Mouse (Mus musculus) testis, adult 2 months (tissue): ENCODE measurements around the gene Dennd2c.
A peak's percentile ranks its signal among the peaks of the same experiment; 100 is the strongest.

ENCODE experiments used
- CTCF ChIP-seq: fragments of 200-500 bp; IDR thresholded peaks from 2 replicates; pipeline ENCODE4 v1.5.1; 2012; ENCODE audit warnings: low read depth, mild to moderate bottlenecking, inconsistent platforms, low read length, moderate library complexity; ENCODE audit not compliant: control insufficient read depth, insufficient read depth, insufficient replicate concordance
- POLR2A ChIP-seq: fragments of 200-500 bp; IDR thresholded peaks from 2 replicates; pipeline ENCODE4 v1.6.1; 2012; ENCODE audit warnings: low read depth, mild to moderate bottlenecking, inconsistent platforms, low read length, moderate library complexity; ENCODE audit not compliant: control insufficient read depth

DNA sequence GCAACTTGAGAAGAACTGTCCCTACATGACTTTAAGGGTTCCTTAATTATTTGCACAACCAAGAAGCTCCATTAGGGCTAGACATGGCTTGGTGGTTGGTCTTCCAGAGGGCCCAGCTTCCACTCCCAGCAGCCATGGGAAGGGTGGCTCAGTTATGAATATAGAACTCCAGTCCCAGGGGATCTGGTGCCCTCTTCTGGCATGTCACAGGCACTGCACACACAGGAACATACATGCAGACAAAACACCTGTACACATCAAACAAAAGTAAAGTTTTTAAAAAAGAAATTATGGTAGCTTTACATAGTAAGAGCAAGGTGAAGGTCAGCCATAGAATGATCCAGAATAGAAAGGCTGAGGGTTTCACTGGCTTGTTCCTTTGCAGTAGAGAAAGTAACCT, 51.4 kb downstream of the Dennd2c start:
- TF ChIP-seq POLR2A (no peak), CTCF (peak; percentile 45; the same call in 1 of the 2 replicates)
